Mouse (Mus musculus): ENCODE results near the gene Glis3. TPM values are rescaled to one million over a fixed set of nuclear protein-coding genes. Genes with fewer than 3 reads are reported as not detected.

The Glis3 gene
- total and polyA plus RNA-seq, 3 experiments: 0.27 TPM; not detected in 2

DNA sequence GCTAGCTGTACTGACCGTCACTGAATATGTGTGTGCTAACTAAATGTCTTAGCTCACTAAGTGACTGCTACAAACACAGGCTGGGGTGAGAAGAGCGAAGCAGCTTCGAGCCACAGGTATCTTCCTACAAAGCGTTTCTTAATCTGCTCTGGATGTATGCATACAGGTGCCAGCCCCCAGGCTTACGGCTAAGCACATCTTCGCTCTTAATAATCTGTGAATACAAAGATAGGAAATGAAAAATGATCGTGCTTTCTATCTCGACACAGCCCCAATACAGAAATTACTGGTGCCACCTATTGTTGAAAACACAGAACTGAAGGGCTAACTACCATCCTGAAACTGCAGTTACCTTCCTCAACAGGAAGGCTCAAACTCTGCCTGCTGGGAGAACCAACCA, 51.5 kb downstream of the Glis3 start:
- no peak overlapping the region for H3K4me3 ChIP-seq (ENCODE audit: low read depth, low read length)
- no peak for ATAC-seq (ENCODE audit: extremely low read depth, insufficient number of reproducible peaks, low FRiP score, poor library complexity, severe bottlenecking)
- no peaks in the 10 kb centered on the region for H3K9me3 ChIP-seq (replicated peaks)
- no peaks in the 10 kb centered on the region for H3K4me1 ChIP-seq (ENCODE audit: insufficient read depth, low read depth, low read length)
- TF ChIP-seq TAL1 (conservative IDR thresholded peaks at IDR 0.05; ENCODE audit: low read depth, low read length): no peak
- no peak for TF ChIP-seq GATA1 (IDR thresholded peaks at IDR 0.05; ENCODE audit: borderline replicate concordance, low read length)
- TF ChIP-seq POLR2AphosphoS5 (IDR thresholded peaks at IDR 0.05; ENCODE audit: insufficient replicate concordance, low read depth, low read length): no peak
- TF ChIP-seq CTCF (IDR thresholded peaks at IDR 0.05; ENCODE audit: low read depth, low read length): no peak
- H3K36me3 ChIP-seq (replicated peaks): no peaks in the 10 kb centered on the region
- DNase-seq (ENCODE audit: low spot score): no peak
- no peaks in the 10 kb centered on the region for H3K27me3 ChIP-seq (ENCODE audit: insufficient read depth, low read length)

DNA sequence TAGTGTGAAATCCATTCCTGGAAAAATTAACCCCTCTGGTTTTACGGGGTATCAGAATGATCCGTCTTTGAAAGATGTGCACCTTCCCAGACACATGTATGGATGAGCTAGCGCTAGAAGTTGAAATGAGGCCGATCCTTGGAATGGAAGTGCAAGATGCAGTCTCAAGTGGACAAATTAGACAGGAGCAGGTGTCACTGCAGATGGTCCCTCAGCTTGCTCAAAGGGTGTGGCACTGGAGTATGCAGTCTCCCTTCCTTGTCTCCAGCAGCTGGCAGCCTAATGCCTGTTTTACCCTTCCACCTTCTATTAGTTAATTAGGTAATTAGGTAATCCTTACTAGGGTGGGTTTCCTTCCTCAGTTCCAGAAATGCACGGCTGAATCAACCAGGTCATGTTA, 53.7 kb downstream of the Glis3 start:
- H3K36me3 ChIP-seq (replicated peaks): no peaks in the 10 kb centered on the region
- no peak overlapping the region for H3K4me3 ChIP-seq (ENCODE audit: low read depth, low read length)
- DNase-seq (ENCODE audit: low spot score) (no peak), ATAC-seq (ENCODE audit: extremely low read depth, insufficient number of reproducible peaks, low FRiP score, poor library complexity, severe bottlenecking) (no peak)
- H3K4me1 ChIP-seq (ENCODE audit: insufficient read depth, low read depth, low read length): no peaks in the 10 kb centered on the region
- H3K9me3 ChIP-seq (replicated peaks): no peaks in the 10 kb centered on the region
- H3K27me3 ChIP-seq (ENCODE audit: insufficient read depth, low read length): no peaks in the 10 kb centered on the region
- no peak for TF ChIP-seq POLR2AphosphoS5 (IDR thresholded peaks at IDR 0.05; ENCODE audit: insufficient replicate concordance, low read depth, low read length)
- TF ChIP-seq CTCF (IDR thresholded peaks at IDR 0.05; ENCODE audit: low read depth, low read length): no peak
- no peak for TF ChIP-seq GATA1 (IDR thresholded peaks at IDR 0.05; ENCODE audit: borderline replicate concordance, low read length)
- no peak for TF ChIP-seq GATA2 (IDR thresholded peaks at IDR 0.05; ENCODE audit: borderline replicate concordance, low read depth, low read length)
- TF ChIP-seq TAL1 (conservative IDR thresholded peaks at IDR 0.05; ENCODE audit: low read depth, low read length): no peak

DNA sequence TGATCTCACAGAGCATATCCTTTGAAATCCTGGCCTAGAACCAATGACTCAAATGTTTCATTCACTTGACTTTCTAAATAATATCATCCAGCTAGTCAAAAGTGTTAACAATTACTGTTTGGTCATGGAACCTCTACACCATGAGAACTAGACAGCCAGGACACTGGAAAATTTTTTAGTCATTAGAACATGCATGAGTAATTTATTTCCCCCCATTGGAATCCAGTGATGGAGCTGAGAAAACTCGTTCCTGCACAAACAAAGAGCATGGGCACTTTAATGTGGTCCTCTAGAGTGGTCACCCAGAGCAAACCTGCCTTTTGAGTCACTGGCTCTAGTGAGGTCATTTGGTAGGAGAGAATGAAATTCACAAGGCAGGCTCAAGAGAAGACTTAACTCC, 55.3 kb downstream of the Glis3 start:
- no peak for TF ChIP-seq CTCF (IDR thresholded peaks at IDR 0.05; ENCODE audit: low read depth, low read length)
- no peak for TF ChIP-seq POLR2AphosphoS5 (IDR thresholded peaks at IDR 0.05; ENCODE audit: insufficient replicate concordance, low read depth, low read length)
- no peak for TF ChIP-seq GATA2 (IDR thresholded peaks at IDR 0.05; ENCODE audit: borderline replicate concordance, low read depth, low read length)
- TF ChIP-seq TAL1 (conservative IDR thresholded peaks at IDR 0.05; ENCODE audit: low read depth, low read length): no peak
- TF ChIP-seq GATA1 (IDR thresholded peaks at IDR 0.05; ENCODE audit: borderline replicate concordance, low read length): no peak
- H3K27me3 ChIP-seq (ENCODE audit: insufficient read depth, low read length): no peaks in the 10 kb centered on the region
- no peaks in the 10 kb centered on the region for H3K9me3 ChIP-seq (replicated peaks)
- ATAC-seq (ENCODE audit: extremely low read depth, insufficient number of reproducible peaks, low FRiP score, poor library complexity, severe bottlenecking) (no peak), DNase-seq (ENCODE audit: low spot score) (no peak)
- no peaks in the 10 kb centered on the region for H3K36me3 ChIP-seq (replicated peaks)
- no peak overlapping the region for H3K4me3 ChIP-seq (ENCODE audit: low read depth, low read length)
- H3K4me1 ChIP-seq (ENCODE audit: insufficient read depth, low read depth, low read length): no peaks in the 10 kb centered on the region

DNA sequence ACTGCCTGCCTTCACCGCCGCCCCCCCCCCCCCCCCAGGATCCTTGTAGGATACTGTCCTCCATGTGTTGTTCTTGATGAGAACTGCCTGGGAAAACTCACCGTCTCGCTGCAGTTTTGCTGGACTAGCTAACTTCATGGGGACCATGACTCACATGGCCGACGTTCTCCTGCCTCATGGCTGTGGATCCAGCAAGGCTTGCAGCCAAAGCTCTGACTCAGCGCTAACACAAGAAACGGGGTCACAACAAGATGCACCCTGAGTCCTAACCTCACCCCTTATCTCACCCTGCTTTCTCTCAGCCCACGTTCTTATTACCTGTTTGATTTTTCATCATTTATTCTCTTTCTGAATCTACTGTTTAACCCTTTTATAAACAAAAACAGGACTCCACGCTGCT, 56.2 kb downstream of the Glis3 start:
- Histone ChIP-seq H3K27me3 (ENCODE audit: insufficient read depth, low read length) (no peaks in the 10 kb centered on the region), H3K9me3 (replicated peaks) (no peaks in the 10 kb centered on the region), H3K4me3 (ENCODE audit: low read depth, low read length) (no peak overlapping the region), H3K36me3 (replicated peaks) (no peaks in the 10 kb centered on the region), H3K4me1 (ENCODE audit: insufficient read depth, low read depth, low read length) (no peaks in the 10 kb centered on the region)
- no peak for DNase-seq (ENCODE audit: low spot score)
- ATAC-seq (ENCODE audit: extremely low read depth, insufficient number of reproducible peaks, low FRiP score, poor library complexity, severe bottlenecking): no peak
- no peak for TF ChIP-seq POLR2AphosphoS5 (IDR thresholded peaks at IDR 0.05; ENCODE audit: insufficient replicate concordance, low read depth, low read length)
- no peak for TF ChIP-seq GATA1 (IDR thresholded peaks at IDR 0.05; ENCODE audit: borderline replicate concordance, low read length)
- TF ChIP-seq TAL1 (conservative IDR thresholded peaks at IDR 0.05; ENCODE audit: low read depth, low read length): no peak
- TF ChIP-seq GATA2 (IDR thresholded peaks at IDR 0.05; ENCODE audit: borderline replicate concordance, low read depth, low read length): no peak
- no peak for TF ChIP-seq CTCF (IDR thresholded peaks at IDR 0.05; ENCODE audit: low read depth, low read length)

- Histone ChIP-seq H3K27me3 (ENCODE audit: insufficient read depth, low read length) (no peaks in the 10 kb centered on the region; the same call in 1 of the 2 replicates), H3K9me3 (replicated peaks) (no peaks in the 10 kb centered on the region), H3K4me3 (ENCODE audit: low read depth, low read length) (no peak overlapping the region), H3K36me3 (replicated peaks) (no peaks in the 10 kb centered on the region), H3K4me1 (ENCODE audit: insufficient read depth, low read depth, low read length) (no peaks in the 10 kb centered on the region)
- no peak for TF ChIP-seq POLR2AphosphoS5 (IDR thresholded peaks at IDR 0.05; ENCODE audit: insufficient replicate concordance, low read depth, low read length)
- TF ChIP-seq GATA2 (IDR thresholded peaks at IDR 0.05; ENCODE audit: borderline replicate concordance, low read depth, low read length): no peak
- TF ChIP-seq GATA1 (IDR thresholded peaks at IDR 0.05; ENCODE audit: borderline replicate concordance, low read length): no peak
- TF ChIP-seq TAL1 (conservative IDR thresholded peaks at IDR 0.05; ENCODE audit: low read depth, low read length): no peak
- no peak for TF ChIP-seq CTCF (IDR thresholded peaks at IDR 0.05; ENCODE audit: low read depth, low read length)
- DNase-seq (ENCODE audit: low spot score) (no peak), ATAC-seq (ENCODE audit: extremely low read depth, insufficient number of reproducible peaks, low FRiP score, poor library complexity, severe bottlenecking) (no peak)
Observed at GRCm38 (mm10) chr19:28621608-28622505, 58.0 kb downstream of the Glis3 start.

DNA sequence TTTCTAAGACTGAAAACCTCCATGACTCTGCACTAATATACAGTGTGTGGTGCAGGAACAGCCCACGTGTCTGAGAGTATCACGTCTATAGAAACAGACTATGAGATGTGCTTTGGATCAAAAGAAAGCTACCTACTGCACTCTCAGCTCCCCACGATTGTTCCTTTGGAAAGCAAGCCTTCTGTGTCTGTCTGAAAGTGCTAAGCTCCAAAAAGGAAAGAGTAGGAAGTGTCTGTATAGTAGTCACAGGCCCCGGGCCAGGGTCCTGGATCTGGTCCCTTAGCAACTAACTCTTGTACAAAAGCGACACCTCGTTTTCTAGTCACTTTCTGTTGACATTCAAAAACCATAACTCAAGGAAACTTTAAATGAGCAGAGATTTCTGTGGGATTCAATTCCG, 62.1 kb downstream of the Glis3 start:
- H3K4me3 ChIP-seq (ENCODE audit: low read depth, low read length): no peak overlapping the region
- ATAC-seq (ENCODE audit: extremely low read depth, insufficient number of reproducible peaks, low FRiP score, poor library complexity, severe bottlenecking): no peak
- no peaks in the 10 kb centered on the region for H3K36me3 ChIP-seq (replicated peaks)
- H3K9me3 ChIP-seq (replicated peaks): no peaks in the 10 kb centered on the region
- no peaks in the 10 kb centered on the region for H3K4me1 ChIP-seq (ENCODE audit: insufficient read depth, low read depth, low read length)
- TF ChIP-seq CTCF (IDR thresholded peaks at IDR 0.05; ENCODE audit: low read depth, low read length): no peak
- TF ChIP-seq POLR2AphosphoS5 (IDR thresholded peaks at IDR 0.05; ENCODE audit: insufficient replicate concordance, low read depth, low read length): no peak
- no peak for TF ChIP-seq GATA1 (IDR thresholded peaks at IDR 0.05; ENCODE audit: borderline replicate concordance, low read length)
- TF ChIP-seq GATA2 (IDR thresholded peaks at IDR 0.05; ENCODE audit: borderline replicate concordance, low read depth, low read length): no peak
- TF ChIP-seq TAL1 (conservative IDR thresholded peaks at IDR 0.05; ENCODE audit: low read depth, low read length): no peak
- DNase-seq (ENCODE audit: low spot score): no peak
- H3K27me3 ChIP-seq (ENCODE audit: insufficient read depth, low read length): no peaks in the 10 kb centered on the region; the same call in 1 of the 2 replicates
